Mouse (Mus musculus) liver, embryonic 11.5 days (tissue): ENCODE results near the gene Gdf15. TPM values are rescaled to one million over a fixed set of nuclear protein-coding genes. Genes with fewer than 3 reads are reported as not detected.
A peak's percentile ranks its signal among the peaks of the same experiment; 100 is the strongest.

Experiments
- ATAC-seq: fragments of 200-750 bp; cut with Nextera tagmentation; replicated peaks from 2 replicates; pipeline ENCODE4 v1.8.0; 2017; ENCODE audit warnings: moderate number of reproducible peaks, mild to moderate bottlenecking, moderate TSS enrichment, moderate library complexity; ENCODE audit not compliant: low FRiP score
- DNase-seq: peaks from one replicate; pipeline ENCODE4 v3.0.0-alpha.2; 2017; ENCODE audit warnings: low spot score
- H3K27ac ChIP-seq: fragments of 300-500 bp; sonication (generic); 2 replicates; pipeline ENCODE4 v1.5.1; 2014; ENCODE audit warnings: mild to moderate bottlenecking, low read depth, low read length, control low read depth
- H3K27me3 ChIP-seq: fragments of 300-500 bp; sonication (generic); replicated peaks from 2 replicates; pipeline ENCODE4 v1.6.1; 2014; ENCODE audit warnings: low read length, mixed read lengths; ENCODE audit not compliant: control insufficient read depth, insufficient read depth
- H3K36me3 ChIP-seq: fragments of 300-500 bp; sonication (generic); 2 replicates; pipeline ENCODE4 v1.6.1; 2014; ENCODE audit warnings: mild to moderate bottlenecking, low read length, moderate library complexity, mixed read lengths; ENCODE audit not compliant: control insufficient read depth, insufficient read depth
- H3K4me1 ChIP-seq: fragments of 300-500 bp; sonication (generic); replicated peaks from 2 replicates; pipeline ENCODE4 v1.6.1; 2014; ENCODE audit warnings: low read length, mixed read lengths; ENCODE audit not compliant: control insufficient read depth, insufficient read depth
- H3K4me2 ChIP-seq: fragments of 300-500 bp; sonication (generic); 2 replicates; pipeline ENCODE4 v1.6.1; 2014; ENCODE audit warnings: mild to moderate bottlenecking, control low read depth, moderate library complexity
- H3K4me3 ChIP-seq: fragments of 300-500 bp; sonication (generic); 2 replicates; pipeline ENCODE4 v1.5.1; 2014; ENCODE audit warnings: low read depth, low read length, control low read depth
- H3K9ac ChIP-seq: fragments of 300-500 bp; sonication (generic); 2 replicates; pipeline ENCODE4 v1.6.1; 2014; ENCODE audit warnings: low read depth, low read length, control low read depth
- H3K9me3 ChIP-seq: fragments of 300-500 bp; sonication (generic); 2 replicates; pipeline ENCODE4 v1.6.1; 2016; ENCODE audit warnings: low read length, inconsistent platforms, mixed read lengths; ENCODE audit not compliant: control insufficient read depth
- WGBS: fragments of 180-500 bp; shearing (Covaris S2); extraction: QIAGEN DNeasy Blood & Tissue Kit; methylation state at CpG from one replicate; pipeline ENCODE4 v1.1.7; 2014; 5-methylcytosine and 5-hydroxymethylcytosine counted together
- polyA plus RNA-seq: library from polyadenylated mRNA; unstranded; fragments of >200 nt; fragmentation: Nextera tagmentation; extraction: Ambion mirVana; gene quantifications from 2 replicates; pipeline ENCODE4 v1.2.1, GENCODE M21; 2014

The Gdf15 gene
- polyA plus RNA-seq, 1 experiment from 2014 or later = 4.2 TPM

DNA sequence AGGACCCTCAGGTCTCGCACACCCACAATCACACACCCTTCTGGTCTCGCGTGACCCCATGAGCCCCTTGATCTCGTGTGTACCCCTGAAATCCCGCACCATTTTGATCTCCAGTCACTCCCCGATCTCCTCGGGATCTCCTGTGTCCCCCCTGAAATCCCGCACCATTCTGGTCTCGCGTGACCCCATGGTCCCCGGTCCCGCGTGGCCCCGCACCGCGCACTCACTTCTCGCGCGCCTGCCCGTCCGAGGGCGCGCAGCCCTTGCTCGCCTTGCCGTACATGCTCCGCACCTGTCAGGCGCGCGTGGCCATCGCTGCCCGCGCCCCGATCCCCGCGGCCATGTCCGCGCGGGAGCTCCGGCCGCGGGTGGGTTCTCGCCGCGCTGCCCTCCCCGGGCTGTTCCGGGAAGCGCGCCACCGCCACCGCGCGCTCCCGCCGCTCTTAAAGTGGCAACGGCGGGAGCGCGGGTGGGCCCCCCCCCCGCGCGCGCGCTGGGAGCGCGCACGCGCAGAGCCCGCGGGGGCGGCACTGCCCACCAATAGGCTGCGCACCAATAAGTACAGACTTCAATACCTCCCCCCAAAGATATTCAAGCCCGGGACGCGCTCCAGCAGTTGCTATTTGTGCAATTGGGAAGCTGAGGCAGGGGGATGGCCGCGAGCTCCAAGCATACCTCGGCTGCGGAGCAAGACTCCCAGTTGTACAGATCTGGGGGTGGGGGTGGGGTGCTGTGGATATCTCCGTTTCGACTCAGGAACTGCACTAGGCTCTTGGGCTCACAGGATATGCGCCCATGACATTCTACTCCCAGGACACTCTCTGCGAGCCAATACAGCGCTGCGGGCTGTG, 24.1 kb downstream of the Gdf15 start:
- Histone ChIP-seq H3K27ac (peak overlapping the region; percentile 99), H3K36me3 (0 out of 2 replicates have a peak, but pooled peaks cover 3% of the 10 kb centered on the region), H3K9ac (peak overlapping the region; percentile 98), H3K4me2 (peak overlapping the region; percentile 100), H3K4me3 (peak overlapping the region; percentile 92), H3K9me3 (no peaks in the 10 kb centered on the region), H3K4me1 (peaks cover 36% of the 10 kb centered on the region), H3K27me3 (no peaks in the 10 kb centered on the region)
- peak; percentile 80 for DNase-seq
- under 1% methylated on average over 84 of the region's 84 CpGs for WGBS
- peak; percentile 27 for ATAC-seq

DNA sequence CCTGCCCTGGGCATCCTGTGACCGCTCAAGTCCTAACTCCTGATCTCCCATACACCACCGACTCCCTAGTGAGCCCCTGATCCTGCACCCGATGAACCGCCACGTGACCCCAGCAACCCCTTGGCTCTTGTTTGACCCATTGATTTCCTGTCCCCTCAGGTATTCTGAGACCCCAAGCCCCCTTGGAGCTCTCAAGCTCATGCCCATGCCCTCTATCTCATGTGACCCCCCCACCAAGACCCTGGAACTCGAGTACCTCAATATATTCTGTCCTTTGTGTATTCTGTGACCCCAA, 24.7 kb downstream of the Gdf15 start:
- Histone ChIP-seq H3K36me3 (peaks cover 7% of the 10 kb centered on the region), H3K9ac (peak overlapping the region; percentile 98), H3K27ac (peak overlapping the region; percentile 99), H3K9me3 (no peaks in the 10 kb centered on the region), H3K27me3 (no peaks in the 10 kb centered on the region), H3K4me1 (peaks cover 36% of the 10 kb centered on the region), H3K4me3 (peak overlapping the region; percentile 92), H3K4me2 (peak overlapping the region; percentile 100)
- DNase-seq (no peak), ATAC-seq (no peak)
- 18% methylated on average over 6 of the region's 6 CpGs for WGBS

DNA sequence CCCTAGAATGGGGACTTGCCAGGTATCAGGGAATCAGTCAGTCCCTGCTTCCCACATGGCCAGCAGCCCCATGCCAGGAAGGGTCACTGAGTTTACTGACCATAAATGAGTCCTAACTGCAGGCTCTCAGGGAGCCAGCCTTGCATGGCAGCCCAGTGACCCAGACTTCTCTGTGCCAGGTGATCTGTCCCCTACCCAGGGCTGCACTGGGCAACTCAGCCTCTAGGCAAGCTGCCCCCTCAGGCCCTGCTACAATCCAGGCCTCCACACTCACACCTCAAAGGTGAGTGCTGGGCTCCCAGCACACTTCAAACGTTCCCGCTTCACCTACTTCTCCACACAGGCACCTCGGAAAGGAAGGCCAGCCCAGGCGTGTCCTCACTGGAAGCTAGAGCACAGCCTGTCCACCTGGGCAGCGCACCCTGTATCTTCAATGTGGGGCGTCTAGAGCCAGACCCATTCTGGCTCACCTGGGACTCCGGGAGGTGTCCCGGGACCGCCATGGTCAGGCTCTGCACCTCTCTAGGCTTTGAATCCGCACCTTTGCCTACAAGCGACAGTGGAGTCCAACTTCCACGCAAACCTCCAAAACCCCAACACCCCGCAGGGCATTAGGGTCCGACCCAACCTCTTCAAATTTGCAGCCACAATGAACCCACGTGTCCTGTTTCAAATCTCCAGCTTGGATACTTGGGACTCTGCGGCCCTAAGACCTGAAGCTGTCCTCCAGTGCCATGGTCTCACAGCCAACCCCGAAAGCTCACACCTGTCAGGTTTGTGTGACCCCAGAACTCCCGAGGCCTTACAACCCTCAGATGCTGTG, 25.3 kb downstream of the Gdf15 start:
- Histone ChIP-seq H3K9me3 (peaks cover under 1% of the 10 kb centered on the region; the same call in 1 of the 2 replicates), H3K27me3 (no peaks in the 10 kb centered on the region), H3K4me3 (peak overlapping the region; percentile 92), H3K27ac (peak overlapping the region; percentile 99; the same call in 1 of the 2 replicates), H3K36me3 (peaks cover 13% of the 10 kb centered on the region), H3K4me1 (peaks cover 41% of the 10 kb centered on the region), H3K4me2 (peak overlapping the region; percentile 100), H3K9ac (peak overlapping the region; percentile 98)
- ATAC-seq (no peak), DNase-seq (no peak)
- WGBS = 51% methylated on average over 18 of the region's 18 CpGs

DNA sequence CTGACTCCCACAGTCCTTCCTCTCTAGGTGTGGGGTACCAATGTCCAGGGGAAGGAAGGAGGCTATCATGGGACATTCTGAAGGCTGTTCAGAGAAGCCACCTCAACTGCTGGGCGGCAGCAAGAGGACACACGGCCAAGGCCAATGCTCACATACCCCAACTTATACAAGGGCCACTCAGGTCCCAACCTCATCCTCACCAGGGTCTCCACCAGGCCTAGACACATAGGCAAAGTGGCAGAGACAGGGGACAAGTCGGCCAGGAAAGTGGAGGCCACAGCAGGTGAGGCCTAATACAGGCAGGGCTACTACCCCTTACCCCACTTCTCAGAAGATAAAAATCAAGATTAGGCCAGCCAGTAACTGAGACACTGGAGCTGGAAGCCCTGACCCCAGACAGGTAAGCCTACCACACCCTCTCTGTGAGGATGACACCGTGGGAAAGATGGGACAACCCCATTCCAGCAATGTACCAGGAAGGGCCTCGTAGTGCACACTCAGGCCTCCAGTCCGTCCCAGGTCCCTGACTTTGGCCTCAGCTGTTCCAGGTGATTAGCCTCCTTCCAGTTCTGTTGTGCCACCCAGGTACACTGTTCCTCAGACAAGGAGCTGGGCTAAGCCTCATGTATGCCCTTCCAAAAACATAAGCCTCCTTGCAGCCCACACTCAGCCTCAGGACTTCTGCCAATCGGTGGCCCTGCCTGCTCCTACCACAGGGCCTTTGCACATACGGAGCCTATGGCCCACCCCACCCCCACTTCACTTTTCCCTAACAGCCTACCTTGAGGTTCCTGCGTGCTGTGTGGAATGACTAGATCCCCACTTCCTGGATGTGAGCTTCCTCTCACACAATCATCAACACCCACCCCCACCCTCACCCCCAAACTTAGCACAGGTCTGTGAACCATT, 26.1 kb downstream of the Gdf15 start:
- DNase-seq = no peak
- no peak overlapping the region for H3K9ac ChIP-seq
- peak overlapping the region; percentile 100 for H3K4me2 ChIP-seq
- H3K36me3 ChIP-seq = peaks cover 18% of the 10 kb centered on the region
- peak overlapping the region; percentile 92 for H3K4me3 ChIP-seq
- H3K4me1 ChIP-seq = peaks cover 44% of the 10 kb centered on the region
- 78% methylated on average over 9 of the region's 9 CpGs for WGBS
- H3K27ac ChIP-seq = peak overlapping the region; percentile 99; the same call in 1 of the 2 replicates
- H3K27me3 ChIP-seq = no peaks in the 10 kb centered on the region
- no peak for ATAC-seq
- H3K9me3 ChIP-seq = peaks cover 3% of the 10 kb centered on the region; the same call in 1 of the 2 replicates

DNA sequence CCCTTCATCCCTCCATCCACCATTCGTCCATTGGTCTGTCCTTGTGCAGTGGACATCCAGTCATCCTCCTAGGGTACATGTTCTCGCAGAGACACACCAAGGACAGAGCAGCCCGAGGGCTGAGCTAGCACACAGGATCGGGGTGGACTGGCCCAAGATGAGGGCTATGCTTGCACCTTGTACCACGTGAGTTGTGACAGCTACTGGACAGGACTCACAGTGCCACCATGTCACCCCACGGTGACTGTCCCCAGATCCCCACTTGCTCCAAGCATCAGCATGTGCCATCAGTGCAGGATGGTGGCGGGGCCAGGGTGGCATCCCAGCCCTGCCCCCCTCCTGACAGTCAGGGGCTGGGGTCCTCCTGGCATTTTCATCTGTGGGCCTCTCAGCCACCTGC, 27.7 kb downstream of the Gdf15 start:
- Histone ChIP-seq H3K27me3 (no peaks in the 10 kb centered on the region), H3K4me1 (peaks cover 50% of the 10 kb centered on the region), H3K9me3 (peaks cover 3% of the 10 kb centered on the region; the same call in 1 of the 2 replicates), H3K27ac (no peak overlapping the region), H3K36me3 (peaks cover 18% of the 10 kb centered on the region), H3K4me2 (no peak overlapping the region), H3K9ac (no peak overlapping the region), H3K4me3 (no peak overlapping the region)
- DNase-seq = no peak
- 90% methylated on average over 7 of the region's 7 CpGs for WGBS
- ATAC-seq = no peak

DNA sequence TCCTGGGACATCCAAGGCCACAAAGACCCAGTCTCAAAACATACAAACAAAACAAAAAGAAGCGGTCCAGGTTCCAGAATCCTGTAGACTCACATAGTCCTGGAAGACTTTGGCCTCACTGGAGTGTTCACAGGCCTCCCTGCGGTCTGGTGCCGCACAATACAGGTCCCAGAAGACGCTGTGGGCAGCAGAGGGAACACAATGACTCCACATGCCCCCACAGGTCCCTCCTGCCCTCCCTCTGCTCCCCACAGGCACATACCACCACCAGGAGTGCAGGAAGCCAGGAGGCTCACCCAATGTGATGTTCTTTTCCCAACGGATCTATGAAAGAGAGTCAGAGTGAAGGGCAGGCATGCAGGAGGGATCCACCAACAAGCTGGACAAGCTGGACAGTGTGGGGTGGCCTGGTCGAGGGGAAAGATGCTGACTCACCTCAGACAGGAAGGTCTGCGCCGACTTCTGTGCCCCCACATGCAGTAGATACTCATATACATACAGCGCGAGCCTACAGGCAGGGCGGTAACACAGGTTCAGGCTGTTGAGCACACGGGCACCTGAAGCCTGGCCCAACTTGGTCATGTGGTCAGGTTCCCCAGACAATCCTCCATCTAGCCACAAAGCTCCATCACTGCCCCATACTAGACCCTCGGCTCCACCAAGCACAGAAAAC, 30.0 kb downstream of the Gdf15 start:
- H3K4me2 ChIP-seq = no peak overlapping the region; the same call in 1 of the 2 replicates
- WGBS = 86% methylated on average over 13 of the region's 13 CpGs
- no peak overlapping the region; the same call in 1 of the 2 replicates for H3K4me3 ChIP-seq
- H3K4me1 ChIP-seq = peaks cover 60% of the 10 kb centered on the region
- ATAC-seq (no peak), DNase-seq (no peak)
- H3K36me3 ChIP-seq = peaks cover 32% of the 10 kb centered on the region
- no peak overlapping the region for H3K9ac ChIP-seq
- H3K9me3 ChIP-seq = peaks cover 3% of the 10 kb centered on the region; the same call in 1 of the 2 replicates
- peak overlapping the region; percentile 49; the same call in 1 of the 2 replicates for H3K27ac ChIP-seq
- H3K27me3 ChIP-seq = no peaks in the 10 kb centered on the region

DNA sequence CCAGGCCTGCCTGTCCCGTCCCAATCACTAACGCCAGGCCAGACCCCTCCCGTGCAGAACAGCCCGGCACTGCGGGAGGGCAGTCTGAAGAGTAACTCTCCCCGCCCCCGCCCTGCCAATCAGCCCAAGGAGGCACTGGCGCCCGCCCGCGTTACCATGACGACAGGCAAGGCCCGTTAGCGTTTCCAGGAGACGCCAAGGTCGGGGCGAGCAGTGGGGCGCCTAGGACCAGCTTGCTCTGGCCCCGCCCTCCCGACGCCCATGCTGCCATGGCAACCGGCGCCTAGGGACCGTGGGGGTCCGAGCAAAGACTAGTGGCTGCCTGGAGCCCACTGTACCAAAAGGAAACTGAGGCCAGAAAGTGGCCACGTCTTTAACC, 31.0 kb downstream of the Gdf15 start:
- Histone ChIP-seq H3K4me1 (peaks cover 59% of the 10 kb centered on the region), H3K36me3 (peaks cover 34% of the 10 kb centered on the region), H3K27ac (peak overlapping the region; percentile 73), H3K9ac (no peak overlapping the region), H3K4me3 (peak overlapping the region; percentile 20), H3K9me3 (peaks cover 3% of the 10 kb centered on the region; the same call in 1 of the 2 replicates), H3K4me2 (peak overlapping the region; percentile 55), H3K27me3 (no peaks in the 10 kb centered on the region)
- ATAC-seq (peak; percentile 71), DNase-seq (peak; percentile 88)
- WGBS = 4% methylated on average over 26 of the region's 26 CpGs
